Mouse (Mus musculus): ENCODE results near the gene Tpcn2. TPM values are rescaled to one million over a fixed set of nuclear protein-coding genes. Genes with fewer than 3 reads are reported as not detected.
A peak's percentile ranks its signal among the peaks of the same experiment; 100 is the strongest.

Gene Tpcn2
- polyA plus RNA-seq (2015; fragmentation: Nextera tagmentation; extraction: Ambion mirVana): 3.9 and 4.2 TPM in 2 replicates

DNA sequence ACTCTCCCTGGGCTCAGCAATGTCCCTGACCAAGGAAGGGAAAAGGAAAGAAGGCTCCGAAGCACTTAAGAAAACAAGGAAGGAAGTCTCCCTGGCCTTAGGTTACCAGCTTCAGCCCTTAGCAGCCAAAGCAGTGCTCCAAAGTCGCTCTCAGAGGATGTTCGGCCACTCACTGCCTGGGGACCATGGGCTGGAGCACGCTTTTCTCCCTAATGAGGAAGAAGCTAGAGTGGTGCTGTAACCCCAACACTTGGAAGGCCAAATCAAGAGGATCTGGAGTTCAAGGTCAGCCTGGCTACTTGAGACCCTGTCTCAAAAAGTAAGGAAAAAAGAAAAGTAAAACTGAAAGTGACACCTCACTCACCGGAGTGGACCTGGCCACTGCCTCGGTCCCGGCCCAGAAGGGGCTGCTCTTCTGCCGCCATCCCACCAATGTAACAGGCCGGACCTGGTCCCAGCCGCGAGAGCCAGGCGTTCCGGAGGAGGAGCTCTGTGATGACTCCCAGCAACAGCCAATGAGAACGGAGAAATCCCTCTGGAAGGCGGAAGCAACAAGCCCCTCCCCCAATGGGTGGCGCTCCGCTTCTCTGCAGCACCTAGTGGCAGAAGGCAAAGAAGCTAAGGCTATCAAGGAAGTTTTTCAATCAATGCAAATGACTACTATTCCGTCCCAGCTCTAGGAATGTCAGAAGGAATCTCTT, at the start of gene Tpcn2:
Gene Tpcn2 (minus strand): TSS at position 525 of the 701 bp plus-strand sequence.
- ATAC-seq (ENCODE audit: low read depth): peak; percentile 88
- H3K36me3 ChIP-seq: 0 out of 2 replicates have a peak, but pooled peaks cover 15% of the 10 kb centered on the region
- no peaks in the 10 kb centered on the region for H3K27me3 ChIP-seq
- peak within 1 kb of the TSS; percentile 64 for H3K9ac ChIP-seq
- H3K4me2 ChIP-seq: peak within 1 kb of the TSS; percentile 62
- H3K4me1 ChIP-seq (replicated peaks): peaks cover 12% of the 10 kb centered on the region
- H3K9me3 ChIP-seq: no peaks in the 10 kb centered on the region
- H3K4me3 ChIP-seq: peak within 1 kb of the TSS; percentile 44
- H3K27ac ChIP-seq (replicated peaks): no peak within 1 kb of the TSS
- 5% methylated on average over 18 of the region's 18 CpGs for WGBS

DNA sequence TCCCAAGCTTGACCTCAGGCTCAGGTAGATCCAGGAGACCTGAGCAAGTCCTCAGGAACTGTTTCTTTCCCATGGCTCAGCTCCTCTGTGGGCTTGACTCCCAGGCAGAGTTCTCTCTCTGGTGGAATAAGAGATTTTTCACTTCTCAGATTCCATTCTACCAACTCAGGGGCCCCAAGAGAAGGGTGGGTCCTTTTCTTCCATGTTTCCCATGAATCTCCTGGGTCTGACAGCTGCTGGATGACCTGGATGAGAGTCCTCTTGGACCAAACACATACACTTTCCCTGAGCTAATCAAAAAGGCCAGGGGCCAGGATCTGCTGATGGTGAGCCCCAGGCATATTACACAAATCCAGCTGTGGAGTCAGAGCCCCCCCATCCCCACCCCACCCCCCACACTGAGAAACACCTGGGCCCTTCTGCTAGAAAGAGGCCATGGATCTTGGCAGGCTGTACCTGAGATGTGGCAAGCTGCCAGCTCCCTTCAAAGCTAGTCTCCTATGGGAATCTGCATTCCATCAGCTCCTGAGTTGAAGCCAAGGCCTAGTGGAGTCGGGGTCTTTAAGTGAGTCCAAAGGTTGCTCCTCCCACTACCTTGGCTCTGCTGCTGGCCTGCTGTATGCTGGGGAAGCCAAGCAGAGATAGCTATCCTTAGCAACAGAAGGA, 48.7 kb upstream of the Tpcn2 start:
- Histone ChIP-seq H3K9ac (no peak overlapping the region), H3K27me3 (no peaks in the 10 kb centered on the region), H3K4me2 (no peak overlapping the region), H3K9me3 (no peaks in the 10 kb centered on the region), H3K36me3 (no peaks in the 10 kb centered on the region), H3K4me1 (replicated peaks) (peaks cover 5% of the 10 kb centered on the region), H3K4me3 (no peak overlapping the region), H3K27ac (replicated peaks) (no peak overlapping the region)
- WGBS: 44% methylated on average over 1 of the region's 1 CpGs
- ATAC-seq (ENCODE audit: low read depth): no peak

DNA sequence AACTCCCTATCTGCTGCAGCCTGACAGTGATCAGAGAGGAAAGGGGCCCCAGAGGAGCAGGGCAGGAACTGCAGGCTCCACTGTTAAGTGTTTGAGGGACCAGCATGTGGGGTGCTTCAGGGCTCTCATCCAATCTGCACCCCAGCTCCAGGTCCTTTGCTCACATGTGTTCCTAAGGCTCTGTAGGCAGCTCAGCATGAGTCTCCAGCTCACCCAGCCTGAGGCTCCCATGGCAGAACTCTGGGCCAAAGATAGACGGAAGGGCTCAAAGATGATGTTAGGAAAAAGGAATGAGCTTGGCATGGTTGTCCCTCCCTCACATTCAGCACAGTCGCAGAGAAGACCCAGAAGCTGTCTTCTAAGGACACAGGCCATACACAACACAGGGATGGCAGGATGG, 46.8 kb upstream of the Tpcn2 start:
- WGBS: 84% methylated on average over 2 of the region's 2 CpGs
- Histone ChIP-seq H3K9me3 (no peaks in the 10 kb centered on the region), H3K9ac (no peak overlapping the region), H3K4me2 (no peak overlapping the region), H3K27ac (replicated peaks) (no peak overlapping the region), H3K4me3 (no peak overlapping the region), H3K4me1 (replicated peaks) (peaks cover 5% of the 10 kb centered on the region), H3K36me3 (no peaks in the 10 kb centered on the region), H3K27me3 (no peaks in the 10 kb centered on the region)
- ATAC-seq (ENCODE audit: low read depth): no peak

DNA sequence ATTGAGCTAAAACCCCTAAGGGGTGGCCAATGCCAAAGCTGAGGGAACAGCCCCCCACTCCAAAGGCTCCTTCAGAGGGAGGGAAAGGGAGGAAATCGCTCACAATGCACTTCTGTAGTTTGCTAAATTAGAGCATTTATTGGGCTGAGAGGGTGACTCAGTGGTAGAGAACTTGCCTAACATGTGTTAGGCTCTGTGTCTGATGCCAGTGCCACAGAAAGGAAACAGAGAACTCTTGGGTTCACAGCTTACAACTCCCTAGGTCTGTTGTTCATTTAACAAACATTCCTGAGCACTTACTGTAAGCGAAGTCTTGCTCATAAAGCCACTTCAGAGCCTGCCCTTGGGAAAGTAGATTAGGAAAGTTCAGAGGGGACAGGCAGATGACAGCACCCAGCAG, 46.2 kb upstream of the Tpcn2 start:
- Histone ChIP-seq H3K4me3 (no peak overlapping the region), H3K36me3 (no peaks in the 10 kb centered on the region), H3K27me3 (no peaks in the 10 kb centered on the region), H3K9me3 (no peaks in the 10 kb centered on the region), H3K27ac (replicated peaks) (no peak overlapping the region), H3K9ac (no peak overlapping the region), H3K4me1 (replicated peaks) (peaks cover 5% of the 10 kb centered on the region), H3K4me2 (no peak overlapping the region)
- ATAC-seq (ENCODE audit: low read depth): no peak
- WGBS: 71% methylated on average over 2 of the region's 2 CpGs

DNA sequence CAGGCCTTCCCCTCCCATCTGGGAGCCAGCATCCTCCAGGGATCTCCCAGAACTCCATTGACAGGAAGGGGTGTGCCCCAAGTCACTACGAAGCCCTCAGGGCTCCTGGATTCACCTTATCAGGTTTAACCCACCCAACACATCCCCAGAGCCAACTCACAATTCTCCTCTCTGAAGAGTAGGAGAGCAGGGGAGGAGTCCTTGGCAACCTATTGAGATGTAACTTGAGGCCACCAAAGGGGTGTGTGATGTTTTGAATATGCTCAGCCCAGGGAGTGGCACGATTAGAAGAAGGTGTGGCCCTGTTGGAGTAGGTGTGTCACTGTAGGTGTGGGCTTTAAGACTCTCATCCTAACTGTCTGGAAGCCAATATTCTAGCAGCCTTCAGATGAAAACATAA, 41.9 kb upstream of the Tpcn2 start:
- Histone ChIP-seq H3K9ac (no peak overlapping the region), H3K4me1 (replicated peaks) (peaks cover 5% of the 10 kb centered on the region), H3K4me3 (no peak overlapping the region), H3K36me3 (no peaks in the 10 kb centered on the region), H3K9me3 (no peaks in the 10 kb centered on the region), H3K27ac (replicated peaks) (no peak overlapping the region), H3K27me3 (no peaks in the 10 kb centered on the region), H3K4me2 (no peak overlapping the region)
- 55% methylated on average over 2 of the region's 2 CpGs for WGBS
- no peak for ATAC-seq (ENCODE audit: low read depth)

DNA sequence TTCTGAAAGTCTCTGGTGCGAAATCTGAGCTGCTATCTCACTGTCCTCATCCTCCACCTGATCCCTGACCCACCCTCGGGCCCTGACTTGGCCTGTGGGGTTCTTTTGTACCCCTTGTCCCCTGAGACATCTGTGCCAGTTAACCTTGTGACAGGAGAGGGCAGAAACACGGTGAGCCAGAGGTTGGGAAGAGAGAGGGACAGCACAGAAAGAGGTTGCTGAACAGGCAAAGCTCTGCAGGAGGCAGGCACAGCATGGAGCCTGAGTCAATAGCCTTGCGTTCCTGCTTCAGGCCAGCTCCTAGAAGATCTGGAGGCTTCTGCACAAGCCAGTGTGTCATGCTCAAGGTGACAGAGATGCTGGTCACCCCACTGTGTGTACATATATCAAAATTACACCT, 39.8 kb upstream of the Tpcn2 start:
- Histone ChIP-seq H3K9ac (no peak overlapping the region), H3K9me3 (no peaks in the 10 kb centered on the region), H3K27me3 (no peaks in the 10 kb centered on the region), H3K4me3 (no peak overlapping the region), H3K4me2 (no peak overlapping the region), H3K27ac (replicated peaks) (no peak overlapping the region), H3K4me1 (replicated peaks) (no peaks in the 10 kb centered on the region), H3K36me3 (no peaks in the 10 kb centered on the region)
- ATAC-seq (ENCODE audit: low read depth): no peak
- WGBS: 35% methylated on average over 4 of the region's 4 CpGs

DNA sequence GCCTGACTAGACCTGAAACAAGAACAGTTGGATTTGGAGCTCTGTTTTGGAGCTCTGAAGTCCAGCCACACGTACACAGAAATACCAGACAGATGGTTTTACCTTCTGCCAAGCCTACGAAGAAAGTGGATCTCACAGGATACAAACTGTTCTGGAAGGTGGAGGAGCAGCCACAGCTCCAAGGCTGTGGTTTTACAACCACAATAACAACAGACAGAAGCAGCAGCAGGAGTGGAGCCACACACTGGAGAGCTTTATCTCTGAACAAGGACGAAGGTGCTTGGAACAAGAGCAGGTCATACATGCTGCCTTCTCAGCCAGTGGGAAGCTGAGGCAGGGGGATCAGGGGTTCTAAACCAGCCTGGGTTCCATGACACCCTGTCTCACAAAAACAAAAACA, 35.7 kb upstream of the Tpcn2 start:
- H3K4me2 ChIP-seq: no peak overlapping the region
- H3K9ac ChIP-seq: no peak overlapping the region
- 72% methylated on average over 3 of the region's 3 CpGs for WGBS
- no peak for ATAC-seq (ENCODE audit: low read depth)
- H3K27me3 ChIP-seq: no peaks in the 10 kb centered on the region
- H3K4me3 ChIP-seq: no peak overlapping the region
- no peaks in the 10 kb centered on the region for H3K9me3 ChIP-seq
- no peaks in the 10 kb centered on the region for H3K4me1 ChIP-seq (replicated peaks)
- no peaks in the 10 kb centered on the region for H3K36me3 ChIP-seq
- no peak overlapping the region for H3K27ac ChIP-seq (replicated peaks)

DNA sequence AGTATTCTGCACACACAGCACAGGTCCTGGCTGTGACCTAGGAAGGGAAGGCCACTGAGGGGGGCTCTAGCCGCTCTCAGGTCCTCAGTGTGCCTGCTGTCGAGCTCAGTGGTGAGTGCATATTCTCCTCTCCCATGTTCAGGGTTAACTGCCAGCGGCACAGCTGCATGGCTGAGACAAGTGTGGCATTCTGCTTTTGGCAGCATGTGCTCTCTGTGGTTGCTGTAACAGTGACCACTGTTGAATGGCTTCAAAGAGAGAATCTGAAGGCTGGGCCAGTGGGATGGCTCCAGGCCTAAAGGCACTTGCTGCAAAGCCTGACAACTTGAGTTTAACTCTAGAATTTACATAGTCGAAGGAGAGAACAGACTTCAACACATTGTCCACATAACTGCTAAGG, 33.7 kb upstream of the Tpcn2 start:
- Histone ChIP-seq H3K4me1 (replicated peaks) (no peaks in the 10 kb centered on the region), H3K9me3 (no peaks in the 10 kb centered on the region), H3K4me2 (no peak overlapping the region), H3K9ac (no peak overlapping the region), H3K36me3 (no peaks in the 10 kb centered on the region), H3K4me3 (no peak overlapping the region), H3K27ac (replicated peaks) (no peak overlapping the region), H3K27me3 (no peaks in the 10 kb centered on the region)
- ATAC-seq (ENCODE audit: low read depth): no peak
- 68% methylated on average over 4 of the region's 4 CpGs for WGBS

DNA sequence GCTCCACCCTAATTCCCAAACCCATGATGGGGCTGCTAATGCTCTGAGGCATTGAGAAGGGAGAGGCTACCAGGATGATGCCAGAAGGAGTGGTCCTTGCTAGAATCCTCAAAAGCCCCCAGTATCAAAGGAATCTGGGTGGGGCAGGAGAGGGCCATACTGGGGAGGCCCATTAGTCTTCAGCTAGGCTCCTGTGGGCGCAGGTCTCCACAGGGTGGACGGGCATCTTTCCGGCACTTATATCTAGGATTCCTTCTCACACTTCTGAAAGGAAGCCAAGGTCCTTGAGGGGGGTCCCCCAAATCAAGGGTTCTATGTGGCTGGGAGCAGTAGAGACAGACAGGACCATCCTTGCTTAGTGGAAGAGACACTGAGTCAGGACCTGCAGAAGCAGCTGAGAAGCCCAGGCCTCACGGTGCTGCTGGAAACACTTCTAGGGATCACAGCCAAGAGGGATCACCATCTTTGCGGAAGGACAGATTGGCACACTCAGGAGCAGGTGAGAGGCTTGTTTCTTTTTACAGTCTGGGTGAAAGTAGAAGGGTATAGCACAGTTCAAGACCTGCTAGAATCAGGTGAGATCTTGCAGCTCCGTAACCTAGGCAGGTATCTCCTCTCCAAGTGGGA, 31.1 kb upstream of the Tpcn2 start, which contains the start of gene Mrgprd:
Gene Mrgprd (plus strand): TSS at position 51 of the 627 bp plus-strand sequence.
- Histone ChIP-seq H3K27me3 (no peaks in the 10 kb centered on the region), H3K9me3 (no peaks in the 10 kb centered on the region), H3K4me2 (no peak within 1 kb of the TSS), H3K4me3 (no peak within 1 kb of the TSS), H3K9ac (no peak within 1 kb of the TSS), H3K36me3 (no peaks in the 10 kb centered on the region), H3K27ac (replicated peaks) (no peak within 1 kb of the TSS), H3K4me1 (replicated peaks) (no peaks in the 10 kb centered on the region)
- no peak for ATAC-seq (ENCODE audit: low read depth)
- 90% methylated on average over 6 of the region's 6 CpGs for WGBS

DNA sequence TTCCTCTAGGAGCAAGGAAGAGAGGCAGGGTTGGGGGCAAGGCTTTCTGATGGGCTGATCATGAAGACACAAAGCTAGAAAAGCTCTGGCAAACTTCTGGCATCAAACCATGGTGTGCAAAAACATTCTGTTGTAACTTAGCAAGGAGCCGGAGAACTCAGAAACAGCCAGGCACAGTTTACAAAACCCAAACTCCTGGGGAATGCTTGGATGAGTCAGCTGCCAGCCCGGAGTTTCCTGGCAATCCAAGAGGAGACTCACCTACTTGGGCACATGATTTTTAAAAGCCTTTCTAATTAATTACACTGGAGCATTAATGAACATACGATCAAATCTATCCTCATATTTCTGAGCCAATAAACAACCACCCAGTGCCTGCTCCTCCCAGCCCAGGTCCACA, 28.3 kb upstream of the Tpcn2 start:
- H3K4me3 ChIP-seq: no peak overlapping the region
- H3K9me3 ChIP-seq: no peaks in the 10 kb centered on the region
- no peak overlapping the region for H3K4me2 ChIP-seq
- no peak overlapping the region for H3K27ac ChIP-seq (replicated peaks)
- H3K4me1 ChIP-seq (replicated peaks): no peaks in the 10 kb centered on the region; the same call in 1 of the 2 replicates
- H3K9ac ChIP-seq: no peak overlapping the region
- H3K27me3 ChIP-seq: no peaks in the 10 kb centered on the region
- no peak for ATAC-seq (ENCODE audit: low read depth)
- 80% methylated on average over 3 of the region's 3 CpGs for WGBS
- no peaks in the 10 kb centered on the region for H3K36me3 ChIP-seq

DNA sequence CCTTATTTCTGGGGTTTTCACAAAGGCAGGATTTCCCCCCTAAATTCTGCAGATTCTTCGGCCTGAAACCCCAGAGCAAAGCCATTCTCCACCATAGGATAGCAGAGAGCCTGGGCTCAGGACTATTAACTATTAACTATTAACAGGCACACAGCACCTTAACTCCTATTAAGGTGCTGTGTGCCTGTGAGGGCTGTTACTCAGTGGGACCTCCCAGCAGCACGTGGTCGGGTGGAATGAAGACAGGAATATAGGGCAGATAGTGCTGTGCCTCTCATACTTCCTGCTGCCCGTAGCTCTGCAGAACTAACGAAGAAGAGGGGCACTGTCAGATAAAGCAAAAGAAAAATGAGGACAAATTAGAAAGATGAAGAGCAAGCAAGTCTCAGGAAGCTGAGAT, 26.7 kb upstream of the Tpcn2 start:
- ATAC-seq (ENCODE audit: low read depth): no peak
- H3K36me3 ChIP-seq: no peaks in the 10 kb centered on the region
- H3K4me2 ChIP-seq: no peak overlapping the region
- WGBS: 61% methylated on average over 5 of the region's 5 CpGs
- H3K4me1 ChIP-seq (replicated peaks): no peaks in the 10 kb centered on the region; the same call in 1 of the 2 replicates
- no peaks in the 10 kb centered on the region for H3K27me3 ChIP-seq
- no peak overlapping the region for H3K9ac ChIP-seq
- no peaks in the 10 kb centered on the region for H3K9me3 ChIP-seq
- no peak overlapping the region for H3K4me3 ChIP-seq
- no peak overlapping the region; the same call in 1 of the 2 replicates for H3K27ac ChIP-seq (replicated peaks)

DNA sequence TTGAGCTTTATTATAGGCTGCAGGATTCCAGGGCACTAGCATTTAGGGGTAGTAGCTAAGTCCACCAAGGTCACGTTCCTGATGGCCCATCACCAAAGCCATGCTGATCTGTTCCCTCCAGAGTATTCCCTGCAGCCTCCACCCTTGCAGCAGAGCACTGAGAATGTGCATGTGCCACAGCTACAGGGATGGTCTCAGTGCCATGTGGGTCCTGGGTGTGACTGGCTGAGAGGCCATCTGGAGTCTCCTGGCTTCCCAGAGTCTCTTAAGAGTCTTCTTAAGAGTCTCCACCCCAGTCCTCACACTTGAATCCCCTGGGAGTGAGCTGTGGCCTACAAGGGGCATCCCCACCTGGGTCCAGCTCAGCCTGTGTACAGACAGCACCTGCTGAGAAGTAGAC, 26.1 kb upstream of the Tpcn2 start:
- Histone ChIP-seq H3K4me3 (no peak overlapping the region), H3K4me1 (replicated peaks) (no peaks in the 10 kb centered on the region; the same call in 1 of the 2 replicates), H3K9me3 (no peaks in the 10 kb centered on the region), H3K36me3 (no peaks in the 10 kb centered on the region), H3K27me3 (no peaks in the 10 kb centered on the region), H3K4me2 (no peak overlapping the region), H3K27ac (replicated peaks) (no peak overlapping the region), H3K9ac (no peak overlapping the region)
- no peak for ATAC-seq (ENCODE audit: low read depth)
- WGBS: 69% methylated on average over 1 of the region's 1 CpGs

Measured in neural tube, embryonic 13.5 days (tissue).